Mouse (Mus musculus) liver, postnatal 0 days (tissue): ENCODE measurements around the gene Use1.
A peak's percentile ranks its signal among the peaks of the same experiment; 100 is the strongest.

Experiments used
- CTCF ChIP-seq: sonication (generic); IDR thresholded peaks from 2 replicates; pipeline ENCODE4 v1.5.1; 2016; ENCODE audit warnings: antibody characterized with exemption, low read depth
- EP300 ChIP-seq: IDR thresholded peaks from 2 replicates; pipeline ENCODE4 v1.6.1; 2016; ENCODE audit warnings: antibody characterized with exemption, low read depth, mild to moderate bottlenecking

DNA sequence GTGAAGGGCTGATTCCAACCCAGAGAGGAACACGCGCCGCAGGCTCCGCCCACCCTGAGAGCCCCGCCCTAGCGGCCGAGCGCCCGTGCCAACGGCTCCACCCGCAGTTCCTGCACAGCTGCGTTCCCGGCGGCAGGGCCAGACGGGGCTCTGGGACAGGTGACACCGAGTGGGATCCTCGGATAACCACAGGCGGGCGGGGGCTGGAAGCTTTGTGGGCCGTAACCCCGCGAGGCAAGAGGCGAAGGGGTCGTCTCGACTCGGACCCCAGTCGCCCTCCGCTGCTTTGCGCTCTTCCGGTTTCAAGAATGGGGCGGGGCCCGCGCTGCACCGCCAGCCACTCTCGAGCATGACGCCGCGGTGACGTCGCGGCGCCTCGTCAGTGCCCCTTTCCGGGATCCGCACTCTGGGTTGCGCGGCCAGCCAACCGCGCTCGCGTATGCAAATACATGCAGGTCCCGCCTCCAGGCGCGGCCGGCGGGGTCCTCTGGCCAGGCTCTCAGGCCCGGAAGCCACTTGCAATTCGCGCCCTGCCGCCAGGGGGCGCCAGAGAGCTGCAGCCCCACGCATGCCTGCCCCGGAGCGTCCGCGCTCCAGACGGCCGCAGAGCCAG, 4.7 kb downstream of the Use1 start, which contains the start of gene Ocel1:
- TF ChIP-seq CTCF, result peak; percentile 100
- no peak for TF ChIP-seq EP300
